Mouse (Mus musculus): ENCODE data around the gene Pianp. TPM values are rescaled to one million over a fixed set of nuclear protein-coding genes. Genes with fewer than 3 reads are reported as not detected.

Pianp gene
- total RNA-seq (2014; rRNA removed) (24.1 and 32.9 TPM in 2 replicates), polyA plus RNA-seq (2015; fragmentation: Nextera tagmentation; extraction: Ambion mirVana) (58.9 and 65.4 TPM in 2 replicates)

DNA sequence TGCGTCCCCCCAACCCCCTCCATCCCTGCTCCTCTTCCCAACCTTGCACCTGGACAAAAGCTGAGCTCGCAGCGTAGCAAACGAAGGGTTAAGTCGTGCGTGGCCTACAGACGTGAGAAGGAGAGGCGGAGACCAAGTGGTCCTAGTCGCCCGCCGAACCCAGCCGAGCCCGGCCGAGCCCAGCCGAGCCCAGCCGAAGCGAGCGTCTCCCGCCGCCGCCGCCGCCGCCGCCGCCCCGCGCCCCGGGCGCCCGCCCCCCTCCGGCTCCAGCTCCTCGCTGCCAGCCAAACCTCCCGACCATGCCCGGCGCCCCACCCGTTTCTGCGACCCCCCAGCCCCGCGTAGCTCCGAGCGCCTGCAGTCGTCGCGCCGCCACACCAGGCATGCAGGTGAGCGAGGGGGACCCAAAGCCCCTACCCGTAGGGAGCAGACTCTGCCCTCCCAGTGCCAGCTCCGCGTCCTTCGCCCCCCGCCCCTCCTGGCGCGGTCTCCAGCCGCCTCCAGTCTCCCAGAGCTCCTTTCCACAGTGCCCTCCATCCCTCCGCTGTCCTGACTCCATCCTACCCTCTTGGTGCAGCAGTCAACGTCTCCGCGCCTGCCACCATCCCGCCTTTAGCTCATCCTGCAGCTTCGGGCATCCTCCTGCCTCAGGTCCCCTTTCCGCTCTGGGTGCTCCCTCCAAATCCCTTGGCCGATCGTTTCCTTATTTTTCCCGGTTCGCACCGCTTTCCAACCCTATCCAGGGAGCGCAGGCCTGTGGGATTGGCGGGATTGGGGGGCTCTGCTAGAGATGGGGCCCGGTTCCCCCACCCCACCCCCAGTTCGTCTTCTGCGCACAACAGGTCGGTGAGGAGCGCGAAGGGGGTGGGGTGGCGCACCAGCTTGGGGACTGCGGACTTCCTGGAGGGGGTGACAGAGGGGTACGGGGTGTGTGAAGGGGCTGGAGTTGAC, at the start of gene Pianp:
Gene Pianp, plus strand, starts transcription at position 144 of the 951 bp plus-strand sequence.
- TF ChIP-seq CTCF (IDR thresholded peaks at IDR 0.05; ENCODE audit: low read depth), result no peak
- peak within 1 kb of the TSS; percentile 85 for H3K4me2 ChIP-seq (ENCODE audit: low read depth, low read length)

DNA sequence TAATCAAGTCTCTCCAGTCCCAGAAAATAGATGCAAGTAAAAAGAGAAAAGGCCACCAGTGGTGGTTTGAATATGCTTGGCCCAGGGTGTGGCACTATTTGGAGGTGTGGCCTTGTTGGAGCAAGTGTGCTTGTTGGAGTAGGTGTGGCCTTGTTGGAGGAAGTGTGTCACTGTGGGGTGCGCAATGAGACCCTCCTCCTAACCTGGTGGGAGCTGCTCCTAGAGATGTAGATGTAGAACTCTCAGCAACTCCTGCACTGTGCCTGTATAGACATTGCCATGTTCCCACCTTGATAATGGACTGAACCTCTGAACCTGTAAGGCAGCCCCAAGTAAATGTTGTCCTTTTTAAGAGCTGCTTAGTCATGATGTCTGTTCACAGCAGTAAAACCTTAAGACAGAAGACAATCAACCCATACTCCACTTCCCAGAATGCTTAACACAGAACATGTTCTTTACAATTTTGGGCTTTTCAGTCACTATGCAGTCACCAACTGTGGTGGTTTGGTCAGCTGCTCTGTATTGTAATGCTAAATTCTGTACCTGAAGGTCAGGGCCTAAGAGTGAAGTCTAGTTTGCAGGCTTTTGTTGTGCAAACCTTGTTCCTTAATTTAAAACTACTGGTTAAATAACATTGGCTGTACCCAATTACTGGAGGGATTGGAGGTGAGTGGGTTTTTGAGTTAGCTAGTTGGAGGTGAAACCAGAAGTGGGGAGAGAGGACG, 42.3 kb upstream of the Pianp start:
- Histone ChIP-seq H3K4me1 (ENCODE audit: insufficient read depth, low read length) (no peaks in the 10 kb centered on the region), H3K9me3 (ENCODE audit: low read length) (no peaks in the 10 kb centered on the region), H3K4me3 (ENCODE audit: low read length) (no peak overlapping the region), H3K4me2 (ENCODE audit: low read depth, low read length) (no peak overlapping the region), H3K36me3 (ENCODE audit: insufficient read depth, low read length) (peaks cover 7% of the 10 kb centered on the region; the same call in 1 of the 2 replicates), H3K27ac (no peak overlapping the region), H3K9ac (replicated peaks; ENCODE audit: low read length) (no peak overlapping the region), H3K27me3 (ENCODE audit: insufficient read depth, low read length) (no peaks in the 10 kb centered on the region)
- WGBS, result 91% methylated on average over 2 of the region's 2 CpGs
- no peak for DNase-seq (ENCODE audit: low spot score)
- no peak for TF ChIP-seq CTCF (IDR thresholded peaks at IDR 0.05; ENCODE audit: low read depth)
- no peak for ATAC-seq

More for the DNA sequence above, at the start of gene Pianp:
- ATAC-seq, result peak; percentile 84
- Histone ChIP-seq H3K9ac (replicated peaks; ENCODE audit: low read length) (peak within 1 kb of the TSS; percentile 80), H3K27me3 (ENCODE audit: insufficient read depth, low read length) (peaks cover 8% of the 10 kb centered on the region; the same call in 1 of the 2 replicates), H3K4me3 (ENCODE audit: low read length) (peak within 1 kb of the TSS; percentile 73), H3K9me3 (ENCODE audit: low read length) (no peaks in the 10 kb centered on the region), H3K36me3 (ENCODE audit: insufficient read depth, low read length) (0 out of 2 replicates have a peak, but pooled peaks cover 3% of the 10 kb centered on the region), H3K4me1 (ENCODE audit: insufficient read depth, low read length) (0 out of 2 replicates have a peak, but pooled peaks cover 5% of the 10 kb centered on the region), H3K27ac (peak within 1 kb of the TSS; percentile 78)
- 2% methylated on average over 71 of the region's 78 CpGs for WGBS
- DNase-seq (ENCODE audit: low spot score), result peak; percentile 87

DNA sequence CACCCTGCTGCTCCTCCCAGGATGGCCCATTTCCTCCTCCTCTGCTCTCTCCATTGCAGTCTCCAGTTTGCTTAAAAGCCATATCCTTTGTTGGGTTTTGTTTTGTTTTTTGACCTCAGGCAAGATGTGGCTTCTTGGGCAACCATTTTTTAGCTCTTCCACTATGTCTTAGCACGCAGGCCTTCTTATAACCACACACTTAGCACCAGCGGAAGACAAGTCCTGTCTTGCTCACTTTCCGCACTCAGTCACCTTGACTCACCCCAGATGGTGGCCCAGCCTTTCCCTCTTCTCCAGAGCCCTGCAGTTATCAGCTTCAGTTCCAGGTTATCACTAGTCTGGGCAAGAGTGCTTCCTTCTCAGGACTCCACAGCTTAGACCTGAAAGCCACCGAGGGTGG, 41.3 kb upstream of the Pianp start:
- H3K27me3 ChIP-seq (ENCODE audit: insufficient read depth, low read length), result no peaks in the 10 kb centered on the region
- no peak overlapping the region for H3K9ac ChIP-seq (replicated peaks; ENCODE audit: low read length)
- H3K4me3 ChIP-seq (ENCODE audit: low read length), result no peak overlapping the region
- no peaks in the 10 kb centered on the region for H3K9me3 ChIP-seq (ENCODE audit: low read length)
- TF ChIP-seq CTCF (IDR thresholded peaks at IDR 0.05; ENCODE audit: low read depth), result no peak
- H3K27ac ChIP-seq, result no peak overlapping the region
- WGBS, result 98% methylated on average over 4 of the region's 4 CpGs
- DNase-seq (ENCODE audit: low spot score) (no peak), ATAC-seq (no peak)
- H3K4me2 ChIP-seq (ENCODE audit: low read depth, low read length), result no peak overlapping the region
- H3K36me3 ChIP-seq (ENCODE audit: insufficient read depth, low read length), result peaks cover 18% of the 10 kb centered on the region; the same call in 1 of the 2 replicates
- no peaks in the 10 kb centered on the region for H3K4me1 ChIP-seq (ENCODE audit: insufficient read depth, low read length)

DNA sequence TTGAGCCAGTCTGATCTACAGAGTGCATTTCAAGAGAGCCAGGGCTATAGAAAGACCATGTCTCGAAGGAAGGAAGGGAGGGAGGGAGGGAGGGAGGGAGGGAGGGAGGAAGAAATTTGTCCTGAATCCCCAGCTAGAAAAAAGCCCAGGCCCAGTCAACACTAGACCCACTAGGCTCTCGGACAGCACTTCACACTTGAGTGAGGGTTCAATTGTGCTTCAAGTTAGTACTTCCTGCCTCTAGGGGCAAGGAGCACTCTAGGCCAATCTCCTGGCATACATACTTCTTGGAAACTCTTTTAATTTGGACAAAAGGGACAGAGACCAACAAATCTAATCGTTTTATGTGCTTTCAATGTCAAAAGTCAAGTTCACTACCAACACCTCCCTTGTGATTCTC, 38.4 kb upstream of the Pianp start:
- DNase-seq (ENCODE audit: low spot score) (no peak), ATAC-seq (no peak)
- no peak for TF ChIP-seq CTCF (IDR thresholded peaks at IDR 0.05; ENCODE audit: low read depth)
- Histone ChIP-seq H3K27ac (no peak overlapping the region), H3K27me3 (ENCODE audit: insufficient read depth, low read length) (no peaks in the 10 kb centered on the region), H3K36me3 (ENCODE audit: insufficient read depth, low read length) (peaks cover 29% of the 10 kb centered on the region), H3K9ac (replicated peaks; ENCODE audit: low read length) (no peak overlapping the region), H3K4me1 (ENCODE audit: insufficient read depth, low read length) (no peaks in the 10 kb centered on the region), H3K4me2 (ENCODE audit: low read depth, low read length) (no peak overlapping the region), H3K4me3 (ENCODE audit: low read length) (no peak overlapping the region), H3K9me3 (ENCODE audit: low read length) (no peaks in the 10 kb centered on the region)
- 87% methylated on average over 3 of the region's 3 CpGs for WGBS

DNA sequence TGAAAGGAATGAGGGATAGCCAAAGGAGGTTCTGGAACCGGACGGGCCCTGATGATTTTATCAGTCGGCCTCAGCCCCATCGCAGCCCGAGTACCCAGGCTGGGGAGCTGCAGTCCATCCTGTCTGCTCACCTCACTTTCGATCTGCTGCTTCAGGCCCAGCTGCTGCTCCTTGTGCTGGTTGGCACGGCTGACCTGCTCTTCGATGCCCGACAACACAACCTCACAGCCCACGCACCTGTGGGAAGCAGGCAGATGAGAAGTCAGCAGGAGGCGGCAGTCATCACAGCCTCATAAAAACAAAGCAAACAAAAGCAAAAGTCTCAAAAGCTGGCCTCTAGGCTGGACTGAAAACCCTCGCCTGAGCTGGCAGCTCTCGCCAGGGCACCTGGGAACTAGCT, 36.5 kb upstream of the Pianp start:
- Histone ChIP-seq H3K4me3 (ENCODE audit: low read length) (no peak overlapping the region), H3K9me3 (ENCODE audit: low read length) (no peaks in the 10 kb centered on the region), H3K27ac (no peak overlapping the region), H3K27me3 (ENCODE audit: insufficient read depth, low read length) (no peaks in the 10 kb centered on the region), H3K9ac (replicated peaks; ENCODE audit: low read length) (no peak overlapping the region), H3K4me1 (ENCODE audit: insufficient read depth, low read length) (peaks cover 5% of the 10 kb centered on the region), H3K4me2 (ENCODE audit: low read depth, low read length) (no peak overlapping the region), H3K36me3 (ENCODE audit: insufficient read depth, low read length) (peaks cover 29% of the 10 kb centered on the region)
- WGBS, result 90% methylated on average over 13 of the region's 13 CpGs
- ATAC-seq (no peak), DNase-seq (ENCODE audit: low spot score) (no peak)
- no peak for TF ChIP-seq CTCF (IDR thresholded peaks at IDR 0.05; ENCODE audit: low read depth)

DNA sequence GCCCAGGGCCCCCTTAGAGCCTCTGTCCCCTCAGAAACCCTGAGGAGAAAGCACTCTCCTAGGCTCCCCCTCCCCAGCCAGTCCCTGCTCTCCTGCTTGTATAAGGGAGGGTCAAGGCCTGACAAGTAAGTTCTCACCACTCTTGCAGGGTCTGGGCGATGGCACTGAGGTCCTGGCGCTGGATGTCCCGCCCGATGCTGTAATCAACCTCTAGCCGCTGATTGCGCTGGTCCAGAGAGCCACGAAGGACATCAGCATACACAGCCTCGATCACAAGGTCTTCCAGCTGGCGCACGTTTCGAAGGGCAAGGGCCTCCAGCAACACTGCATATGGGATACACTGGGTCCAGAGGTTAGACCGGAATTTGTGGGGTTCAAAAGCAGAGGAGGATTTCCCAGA, 35.5 kb upstream of the Pianp start:
- no peak for ATAC-seq
- Histone ChIP-seq H3K27me3 (ENCODE audit: insufficient read depth, low read length) (no peaks in the 10 kb centered on the region), H3K4me3 (ENCODE audit: low read length) (no peak overlapping the region), H3K4me1 (ENCODE audit: insufficient read depth, low read length) (peaks cover 6% of the 10 kb centered on the region), H3K27ac (no peak overlapping the region), H3K9me3 (ENCODE audit: low read length) (no peaks in the 10 kb centered on the region), H3K36me3 (ENCODE audit: insufficient read depth, low read length) (peaks cover 29% of the 10 kb centered on the region), H3K4me2 (ENCODE audit: low read depth, low read length) (no peak overlapping the region), H3K9ac (replicated peaks; ENCODE audit: low read length) (no peak overlapping the region)
- TF ChIP-seq CTCF (IDR thresholded peaks at IDR 0.05; ENCODE audit: low read depth), result no peak
- DNase-seq (ENCODE audit: low spot score), result no peak
- WGBS, result 92% methylated on average over 12 of the region's 12 CpGs
